Mouse (Mus musculus): Measurements from ENCODE around the gene Tatdn2. TPM values are rescaled to one million over a fixed set of nuclear protein-coding genes. Genes with fewer than 3 reads are reported as not detected.
A peak's percentile ranks its signal among the peaks of the same experiment; 100 is the strongest.

The Tatdn2 gene
- polyA plus RNA-seq, 1 experiment from 2014 or later: 0.41 TPM

GRCm38 (mm10) chr6:113677070-113677734 lies 19.6 kb upstream of the Tatdn2 start:
- Histone ChIP-seq H3K4me3 (no peak overlapping the region), H3K4me1 (replicated peaks) (no peaks in the 10 kb centered on the region), H3K27me3 (ENCODE audit: insufficient read depth, poor library complexity, severe bottlenecking) (no peaks in the 10 kb centered on the region), H3K9me3 (no peaks in the 10 kb centered on the region), H3K36me3 (no peaks in the 10 kb centered on the region), H3K27ac (no peak overlapping the region)
- 76% methylated on average over 14 of the region's 14 CpGs for WGBS
- no peak for DNase-seq (ENCODE audit: low spot score)

- Histone ChIP-seq H3K27me3 (ENCODE audit: insufficient read depth, poor library complexity, severe bottlenecking) (no peaks in the 10 kb centered on the region), H3K27ac (no peak overlapping the region), H3K4me3 (no peak overlapping the region), H3K9me3 (no peaks in the 10 kb centered on the region), H3K4me1 (replicated peaks) (no peaks in the 10 kb centered on the region), H3K36me3 (no peaks in the 10 kb centered on the region)
- WGBS: 78% methylated on average over 14 of the region's 14 CpGs
- no peak for DNase-seq (ENCODE audit: low spot score)
Measured at GRCm38 (mm10) chr6:113678246-113679012, 18.4 kb upstream of the Tatdn2 start.

DNA sequence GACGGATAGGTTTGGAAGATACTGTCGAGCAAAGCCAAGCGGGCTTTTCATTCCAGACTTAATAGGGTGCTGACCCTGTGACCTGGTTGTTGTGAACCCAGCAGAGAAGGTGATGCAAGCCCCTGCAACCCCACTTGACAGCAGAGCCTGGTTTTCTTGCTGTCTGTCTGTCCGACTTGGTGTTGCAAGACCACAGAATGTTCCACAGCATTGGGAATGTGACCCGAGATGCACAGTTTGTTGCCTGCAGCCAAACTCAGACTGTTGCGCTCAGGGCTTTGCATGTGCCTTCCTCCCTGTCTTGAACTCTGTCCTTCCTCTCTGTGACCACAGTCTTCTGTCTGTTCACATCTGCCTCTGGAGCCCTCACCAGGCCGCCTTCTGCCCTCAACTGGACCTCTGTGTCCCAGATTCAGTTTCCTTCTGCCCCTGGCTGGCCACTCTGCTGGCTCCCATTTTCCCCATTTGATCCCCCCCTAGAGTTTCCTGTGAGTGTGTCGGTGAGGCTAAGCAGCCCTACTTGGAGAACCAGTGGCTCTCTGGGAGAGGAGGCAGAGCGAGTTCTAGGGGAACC lies 16.8 kb upstream of the Tatdn2 start:
- Histone ChIP-seq H3K27me3 (ENCODE audit: insufficient read depth, poor library complexity, severe bottlenecking) (no peaks in the 10 kb centered on the region), H3K9me3 (no peaks in the 10 kb centered on the region), H3K4me1 (replicated peaks) (no peaks in the 10 kb centered on the region), H3K27ac (no peak overlapping the region), H3K36me3 (no peaks in the 10 kb centered on the region), H3K4me3 (no peak overlapping the region)
- DNase-seq (ENCODE audit: low spot score): no peak
- 80% methylated on average over 9 of the region's 9 CpGs for WGBS

DNA sequence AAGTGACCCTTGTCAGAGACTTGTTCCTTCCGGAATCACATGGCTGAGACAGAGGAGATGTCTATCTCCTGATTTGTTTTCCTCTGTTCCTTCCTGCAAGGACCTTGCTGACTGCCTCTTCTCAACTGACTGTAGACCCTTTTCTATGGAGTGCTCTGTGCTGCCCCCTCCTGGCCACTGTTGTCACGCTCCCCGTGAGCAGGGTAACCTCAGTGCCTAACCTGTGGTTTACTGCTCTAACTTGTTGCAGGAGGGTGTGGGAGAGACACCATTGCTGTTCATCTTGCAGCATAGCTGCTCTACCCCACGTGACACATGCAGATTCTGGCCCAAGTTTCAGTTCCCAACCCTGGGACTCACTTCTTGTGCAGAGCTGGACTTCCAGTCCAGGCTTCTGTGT lies 15.6 kb upstream of the Tatdn2 start:
- DNase-seq (ENCODE audit: low spot score): peak; percentile 77
- Histone ChIP-seq H3K27me3 (ENCODE audit: insufficient read depth, poor library complexity, severe bottlenecking) (no peaks in the 10 kb centered on the region), H3K36me3 (no peaks in the 10 kb centered on the region), H3K27ac (no peak overlapping the region), H3K4me3 (no peak overlapping the region), H3K9me3 (no peaks in the 10 kb centered on the region), H3K4me1 (replicated peaks) (no peaks in the 10 kb centered on the region)
- 15% methylated on average over 4 of the region's 4 CpGs for WGBS

DNA sequence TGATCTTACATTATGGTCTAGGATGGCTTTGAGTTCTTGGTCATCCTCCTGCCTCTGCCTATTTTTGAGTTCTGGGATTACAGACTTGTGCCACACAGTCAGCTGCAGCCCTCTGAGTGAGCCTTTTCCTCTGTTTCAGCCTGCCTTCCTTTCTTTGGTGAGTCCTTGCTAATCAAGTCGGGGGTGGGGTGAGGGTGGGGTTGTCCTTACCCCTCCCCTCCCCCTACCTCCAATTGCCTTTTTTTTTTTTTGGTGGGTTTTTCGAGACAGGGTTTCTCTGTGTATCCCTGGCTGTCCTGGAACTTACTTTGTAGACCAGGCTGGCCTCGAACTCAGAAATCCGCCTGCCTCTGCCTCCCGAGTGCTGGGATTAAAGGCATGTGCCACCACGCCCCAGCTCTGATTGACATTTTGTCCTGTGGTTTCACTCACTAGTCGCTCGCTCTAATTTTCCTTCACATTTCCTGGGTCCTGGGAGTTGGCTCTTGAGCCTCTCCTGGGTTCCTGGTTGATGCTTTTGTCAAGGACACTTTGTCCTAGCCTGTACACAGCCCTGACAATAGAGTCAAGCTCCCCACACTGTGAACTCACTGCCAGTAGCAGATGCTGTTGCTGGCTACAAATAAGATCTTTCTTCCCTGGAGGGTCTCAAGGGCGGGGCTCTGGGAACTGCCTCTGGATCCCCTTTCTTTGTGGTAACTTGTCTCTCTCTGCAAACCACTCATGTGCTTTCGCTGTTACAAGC lies 13.6 kb upstream of the Tatdn2 start:
- no peaks in the 10 kb centered on the region for H3K27me3 ChIP-seq (ENCODE audit: insufficient read depth, poor library complexity, severe bottlenecking)
- no peaks in the 10 kb centered on the region for H3K36me3 ChIP-seq
- DNase-seq (ENCODE audit: low spot score): no peak
- H3K9me3 ChIP-seq: no peaks in the 10 kb centered on the region
- peaks cover 5% of the 10 kb centered on the region; the same call in 1 of the 2 replicates for H3K4me1 ChIP-seq (replicated peaks)
- no peak overlapping the region for H3K4me3 ChIP-seq
- H3K27ac ChIP-seq: no peak overlapping the region
- WGBS: 86% methylated on average over 10 of the region's 10 CpGs

DNA sequence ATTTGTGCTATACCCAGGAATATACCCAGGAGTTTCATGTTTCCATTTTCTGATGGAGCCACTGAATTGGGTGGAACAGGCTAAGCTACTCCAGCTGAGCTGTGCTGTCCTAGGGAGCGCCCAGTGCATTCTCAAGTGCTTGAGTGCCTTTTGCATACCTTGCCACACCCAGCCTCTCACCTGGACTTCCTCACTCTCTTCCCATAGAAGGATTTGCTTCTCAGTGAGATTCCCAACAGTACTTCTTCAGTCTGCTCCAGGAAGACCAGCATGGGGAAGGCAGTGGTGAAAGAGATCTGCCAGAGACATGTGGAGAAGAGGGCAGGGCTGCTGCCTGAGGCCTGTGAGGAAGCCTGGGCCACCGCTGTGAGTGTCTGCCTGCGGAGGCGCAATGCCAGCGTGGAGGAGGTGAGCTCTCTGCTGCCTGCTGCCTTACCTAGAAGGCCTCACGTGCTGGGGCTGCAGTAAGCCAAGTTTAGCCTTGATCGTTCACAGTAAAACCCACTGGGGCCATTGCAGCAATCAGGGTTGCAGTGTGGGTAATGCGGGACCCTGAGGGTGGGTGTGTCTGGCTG lies 10.2 kb upstream of the Tatdn2 start:
- no peak overlapping the region; the same call in 1 of the 2 replicates for H3K27ac ChIP-seq
- no peaks in the 10 kb centered on the region for H3K9me3 ChIP-seq
- H3K4me1 ChIP-seq (replicated peaks): peaks cover 21% of the 10 kb centered on the region
- no peaks in the 10 kb centered on the region for H3K36me3 ChIP-seq
- 39% methylated on average over 8 of the region's 8 CpGs for WGBS
- H3K4me3 ChIP-seq: no peak overlapping the region
- DNase-seq (ENCODE audit: low spot score): no peak
- H3K27me3 ChIP-seq (ENCODE audit: insufficient read depth, poor library complexity, severe bottlenecking): no peaks in the 10 kb centered on the region

DNA sequence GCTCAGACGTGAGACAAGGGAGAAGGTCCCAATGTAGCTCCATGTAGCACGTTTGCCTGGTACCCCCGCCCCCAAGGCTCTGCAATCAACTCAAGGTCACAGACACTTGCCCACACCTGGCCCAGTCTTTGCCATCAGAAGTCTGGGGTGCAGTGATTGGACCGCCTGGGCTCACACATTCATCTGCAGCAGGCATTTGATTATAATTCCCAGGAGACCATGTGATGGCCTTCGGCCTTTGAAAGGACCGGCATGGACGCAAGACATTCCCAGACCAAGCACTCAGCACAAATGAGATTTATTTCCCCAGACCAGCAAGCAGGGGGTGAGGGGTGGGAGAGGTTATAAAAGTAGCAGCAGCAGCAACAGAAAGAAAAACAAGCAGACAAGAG lies 6.8 kb upstream of the Tatdn2 start:
- Histone ChIP-seq H3K27me3 (ENCODE audit: insufficient read depth, poor library complexity, severe bottlenecking) (no peaks in the 10 kb centered on the region), H3K9me3 (no peaks in the 10 kb centered on the region), H3K4me1 (replicated peaks) (peaks cover 26% of the 10 kb centered on the region), H3K4me3 (peak overlapping the region; percentile 35), H3K36me3 (no peaks in the 10 kb centered on the region), H3K27ac (peak overlapping the region; percentile 81)
- peak; percentile 62 for DNase-seq (ENCODE audit: low spot score)
- 24% methylated on average over 7 of the region's 7 CpGs for WGBS

- Histone ChIP-seq H3K4me3 (peak overlapping the region; percentile 35), H3K4me1 (replicated peaks) (peaks cover 26% of the 10 kb centered on the region), H3K27ac (peak overlapping the region; percentile 81), H3K36me3 (no peaks in the 10 kb centered on the region), H3K9me3 (no peaks in the 10 kb centered on the region), H3K27me3 (ENCODE audit: insufficient read depth, poor library complexity, severe bottlenecking) (no peaks in the 10 kb centered on the region)
- 10% methylated on average over 14 of the region's 14 CpGs for WGBS
- DNase-seq (ENCODE audit: low spot score): peak; percentile 73
Measured at GRCm38 (mm10) chr6:113690400-113691083, 6.3 kb upstream of the Tatdn2 start.

GRCm38 (mm10) chr6:113691084-113691462 lies 5.8 kb upstream of the Tatdn2 start:
- 82% methylated on average over 4 of the region's 4 CpGs for WGBS
- peaks cover 26% of the 10 kb centered on the region for H3K4me1 ChIP-seq (replicated peaks)
- no peak for DNase-seq (ENCODE audit: low spot score)
- H3K27ac ChIP-seq: peak overlapping the region; percentile 81
- H3K4me3 ChIP-seq: peak overlapping the region; percentile 35
- no peaks in the 10 kb centered on the region for H3K9me3 ChIP-seq
- no peaks in the 10 kb centered on the region for H3K27me3 ChIP-seq (ENCODE audit: insufficient read depth, poor library complexity, severe bottlenecking)
- H3K36me3 ChIP-seq: no peaks in the 10 kb centered on the region

DNA sequence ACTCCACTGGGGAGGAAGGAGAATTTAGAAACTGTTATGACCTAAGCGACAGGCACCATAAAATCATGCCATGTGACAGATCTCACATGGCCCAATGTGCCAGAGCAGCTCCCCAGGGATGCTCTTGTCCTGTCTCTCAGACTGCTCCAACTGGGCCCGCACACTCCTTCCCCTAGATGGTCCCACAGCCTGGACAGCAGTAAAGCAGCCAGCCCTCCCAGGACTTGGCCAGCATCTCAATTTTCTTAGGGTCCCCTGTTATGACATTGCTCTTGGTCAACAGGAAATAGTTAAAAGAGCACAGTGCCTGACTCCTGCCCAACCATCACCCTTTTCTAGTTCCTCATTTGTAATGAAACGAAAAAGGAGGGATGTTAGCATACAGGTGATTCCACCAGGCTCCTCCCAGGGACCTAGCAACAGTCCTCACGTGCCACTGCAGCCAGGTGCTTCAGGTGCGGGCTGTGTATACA lies 4.2 kb upstream of the Tatdn2 start:
- peaks cover 28% of the 10 kb centered on the region for H3K4me1 ChIP-seq (replicated peaks)
- DNase-seq (ENCODE audit: low spot score): no peak
- WGBS: 84% methylated on average over 5 of the region's 5 CpGs
- H3K4me3 ChIP-seq: no peak overlapping the region
- H3K27ac ChIP-seq: no peak overlapping the region
- no peaks in the 10 kb centered on the region for H3K27me3 ChIP-seq (ENCODE audit: insufficient read depth, poor library complexity, severe bottlenecking)
- no peaks in the 10 kb centered on the region for H3K9me3 ChIP-seq
- no peaks in the 10 kb centered on the region for H3K36me3 ChIP-seq

GRCm38 (mm10) chr6:113693377-113693776 lies 3.5 kb upstream of the Tatdn2 start:
- Histone ChIP-seq H3K4me1 (replicated peaks) (peaks cover 35% of the 10 kb centered on the region), H3K36me3 (no peaks in the 10 kb centered on the region), H3K27me3 (ENCODE audit: insufficient read depth, poor library complexity, severe bottlenecking) (no peaks in the 10 kb centered on the region), H3K9me3 (no peaks in the 10 kb centered on the region), H3K4me3 (no peak overlapping the region), H3K27ac (no peak overlapping the region)
- DNase-seq (ENCODE audit: low spot score): no peak
- 90% methylated on average over 5 of the region's 5 CpGs for WGBS

- Histone ChIP-seq H3K27me3 (ENCODE audit: insufficient read depth, poor library complexity, severe bottlenecking) (no peaks in the 10 kb centered on the region), H3K27ac (no peak overlapping the region), H3K4me3 (no peak overlapping the region), H3K4me1 (replicated peaks) (peaks cover 38% of the 10 kb centered on the region), H3K36me3 (peaks cover 8% of the 10 kb centered on the region), H3K9me3 (no peaks in the 10 kb centered on the region)
- WGBS: 77% methylated on average over 1 of the region's 1 CpGs
- DNase-seq (ENCODE audit: low spot score): no peak
Measured at GRCm38 (mm10) chr6:113695203-113695602, 1.6 kb upstream of the Tatdn2 start.

Data from hindbrain, embryonic 10.5 days (tissue).